Mouse (Mus musculus) neural tube, embryonic 13.5 days (tissue): ENCODE data around the gene Mmadhc. TPM values are rescaled to one million over a fixed set of nuclear protein-coding genes. Genes with fewer than 3 reads are reported as not detected.
A peak's percentile ranks its signal among the peaks of the same experiment; 100 is the strongest.

ENCODE experiments used
- ATAC-seq: fragments of 200-750 bp; cut with Nextera tagmentation; 2 replicates; pipeline ENCODE4 v1.8.0; 2017; ENCODE audit warnings: low read depth, mild to moderate bottlenecking, moderate TSS enrichment, moderate library complexity
- H3K27ac ChIP-seq: fragments of 300-500 bp; sonication (generic); replicated peaks from 2 replicates; pipeline ENCODE4 v1.5.1; 2015; ENCODE audit warnings: moderate library complexity, mild to moderate bottlenecking, inconsistent platforms
- H3K27me3 ChIP-seq: fragments of 300-500 bp; sonication (generic); 2 replicates; pipeline ENCODE4 v1.6.1; 2015; ENCODE audit warnings: mild to moderate bottlenecking, inconsistent platforms
- H3K36me3 ChIP-seq: fragments of 300-500 bp; sonication (generic); 2 replicates; pipeline ENCODE4 v1.6.1; 2015; ENCODE audit warnings: mild to moderate bottlenecking, inconsistent platforms
- H3K4me1 ChIP-seq: fragments of 300-500 bp; sonication (generic); replicated peaks from 2 replicates; pipeline ENCODE4 v1.6.1; 2015; ENCODE audit warnings: inconsistent platforms
- H3K4me2 ChIP-seq: fragments of 300-500 bp; sonication (generic); 2 replicates; pipeline ENCODE4 v1.6.1; 2015; ENCODE audit warnings: inconsistent platforms, mild to moderate bottlenecking, moderate library complexity
- H3K4me3 ChIP-seq: fragments of 300-500 bp; sonication (generic); 2 replicates; pipeline ENCODE4 v1.5.1; 2015; ENCODE audit warnings: mild to moderate bottlenecking, inconsistent platforms
- H3K9ac ChIP-seq: fragments of 300-500 bp; sonication (generic); 2 replicates; pipeline ENCODE4 v1.6.1; 2015; ENCODE audit warnings: moderate library complexity, mild to moderate bottlenecking, inconsistent platforms
- H3K9me3 ChIP-seq: fragments of 300-500 bp; sonication (generic); 2 replicates; pipeline ENCODE4 v1.6.1; 2016; ENCODE audit warnings: inconsistent platforms
- WGBS: fragments of 180-500 bp; shearing (Covaris S2); methylation state at CpG from one replicate; pipeline ENCODE4 v1.1.7; 2015; 5-methylcytosine and 5-hydroxymethylcytosine counted together
- polyA plus RNA-seq: library from polyadenylated mRNA; unstranded; fragments of >200 nt; fragmentation: Nextera tagmentation; extraction: Ambion mirVana; gene quantifications from 2 replicates; pipeline ENCODE4 v1.2.1, GENCODE M21; 2015

Mmadhc gene
- polyA plus RNA-seq, 1 experiment from 2014 or later: 143 TPM

- peak overlapping the region; percentile 10; the same call in 1 of the 2 replicates for H3K9ac ChIP-seq
- H3K27me3 ChIP-seq: no peaks in the 10 kb centered on the region
- no peak for ATAC-seq
- peaks cover 25% of the 10 kb centered on the region for H3K36me3 ChIP-seq
- peaks cover 30% of the 10 kb centered on the region for H3K4me1 ChIP-seq
- H3K4me2 ChIP-seq: peak overlapping the region; percentile 10; the same call in 1 of the 2 replicates
- no peaks in the 10 kb centered on the region for H3K9me3 ChIP-seq
- H3K4me3 ChIP-seq: no peak overlapping the region
- WGBS: 93% methylated on average over 2 of the region's 2 CpGs
- H3K27ac ChIP-seq: no peak overlapping the region
These were observed 2.5 kb downstream of the Mmadhc start for GRCm38 (mm10) chr2:50294084-50294483.

DNA sequence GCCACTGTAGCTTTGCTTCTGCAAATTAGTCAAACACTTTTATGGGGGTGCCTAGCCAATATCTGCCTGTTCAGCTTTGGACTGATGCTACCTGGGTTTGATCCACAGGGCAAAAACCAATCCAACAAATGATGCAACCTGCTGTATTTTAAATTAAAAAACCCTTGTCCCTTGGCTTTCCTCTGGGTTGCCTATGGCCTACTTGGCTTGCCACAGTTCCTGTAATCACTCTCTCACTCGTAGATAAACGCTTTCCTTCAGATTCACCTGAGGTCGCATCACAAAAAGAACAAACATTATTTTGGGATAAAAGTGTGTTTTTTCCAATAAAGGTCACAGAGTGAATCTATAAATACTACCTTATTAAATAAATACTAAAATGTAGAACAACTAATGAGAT is 3.0 kb downstream of the Mmadhc start:
- H3K9ac ChIP-seq: no peak overlapping the region
- H3K4me1 ChIP-seq: peaks cover 30% of the 10 kb centered on the region
- H3K36me3 ChIP-seq: peaks cover 31% of the 10 kb centered on the region
- H3K4me3 ChIP-seq: no peak overlapping the region
- H3K27ac ChIP-seq: no peak overlapping the region
- no peak for ATAC-seq
- 93% methylated on average over 3 of the region's 3 CpGs for WGBS
- H3K9me3 ChIP-seq: no peaks in the 10 kb centered on the region
- no peak overlapping the region for H3K4me2 ChIP-seq
- no peaks in the 10 kb centered on the region for H3K27me3 ChIP-seq

GRCm38 (mm10) chr2:50291901-50292300 is 4.7 kb downstream of the Mmadhc start:
- no peak for ATAC-seq

DNA sequence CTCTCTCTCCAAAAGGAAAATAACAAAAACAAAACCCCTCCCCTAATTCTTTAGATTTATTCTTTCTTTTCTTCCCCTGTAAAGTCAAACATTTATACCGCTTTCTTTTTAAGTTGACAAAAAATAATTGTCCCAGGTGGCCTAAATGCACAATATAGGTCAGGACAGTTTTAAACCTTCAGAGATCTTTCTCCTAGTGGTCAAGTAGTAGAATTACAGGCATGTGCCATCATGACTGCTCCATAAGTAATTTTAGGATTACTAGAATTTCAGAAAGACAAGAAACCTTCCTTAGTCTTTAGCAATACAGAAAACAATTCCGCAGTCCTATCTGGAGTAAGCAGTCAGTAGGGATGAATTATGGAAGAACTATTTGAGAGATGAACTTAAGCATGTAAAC is 5.8 kb downstream of the Mmadhc start:
- Histone ChIP-seq H3K9ac (no peak overlapping the region), H3K9me3 (no peaks in the 10 kb centered on the region), H3K4me2 (no peak overlapping the region), H3K36me3 (peaks cover 55% of the 10 kb centered on the region), H3K27ac (no peak overlapping the region), H3K27me3 (no peaks in the 10 kb centered on the region), H3K4me3 (no peak overlapping the region), H3K4me1 (peaks cover 29% of the 10 kb centered on the region)
- ATAC-seq: no peak
- 94% methylated on average over 2 of the region's 2 CpGs for WGBS

More at GRCm38 (mm10) chr2:50291901-50292300, 4.7 kb downstream of the Mmadhc start:
- Histone ChIP-seq H3K4me2 (no peak overlapping the region), H3K4me1 (peaks cover 30% of the 10 kb centered on the region), H3K27me3 (no peaks in the 10 kb centered on the region), H3K36me3 (peaks cover 46% of the 10 kb centered on the region), H3K9me3 (no peaks in the 10 kb centered on the region), H3K4me3 (no peak overlapping the region), H3K27ac (no peak overlapping the region), H3K9ac (no peak overlapping the region)
- 82% methylated on average over 2 of the region's 2 CpGs for WGBS

DNA sequence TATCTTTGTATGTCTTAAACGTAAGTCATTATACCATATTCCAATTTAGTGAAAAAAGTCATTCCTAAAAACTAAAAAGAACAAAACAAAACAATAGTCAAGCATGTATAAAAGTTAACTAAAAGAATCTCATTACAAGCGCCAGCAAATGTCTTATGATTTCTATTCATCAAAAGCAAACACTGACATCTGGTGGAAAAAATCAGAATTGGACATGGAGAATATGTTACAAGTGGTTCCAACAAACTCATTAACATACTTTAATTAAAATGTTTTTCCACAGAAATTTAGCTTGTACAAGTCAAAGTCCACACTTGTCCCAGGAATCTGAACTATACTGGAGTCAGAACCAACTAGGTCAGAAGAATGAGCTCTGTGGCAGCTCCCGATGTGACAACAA is 11.8 kb downstream of the Mmadhc start:
- 82% methylated on average over 3 of the region's 3 CpGs for WGBS
- Histone ChIP-seq H3K36me3 (peaks cover 68% of the 10 kb centered on the region), H3K4me2 (no peak overlapping the region), H3K27ac (no peak overlapping the region), H3K9me3 (no peaks in the 10 kb centered on the region), H3K4me3 (no peak overlapping the region), H3K9ac (no peak overlapping the region), H3K4me1 (no peaks in the 10 kb centered on the region), H3K27me3 (no peaks in the 10 kb centered on the region)
- no peak for ATAC-seq

DNA sequence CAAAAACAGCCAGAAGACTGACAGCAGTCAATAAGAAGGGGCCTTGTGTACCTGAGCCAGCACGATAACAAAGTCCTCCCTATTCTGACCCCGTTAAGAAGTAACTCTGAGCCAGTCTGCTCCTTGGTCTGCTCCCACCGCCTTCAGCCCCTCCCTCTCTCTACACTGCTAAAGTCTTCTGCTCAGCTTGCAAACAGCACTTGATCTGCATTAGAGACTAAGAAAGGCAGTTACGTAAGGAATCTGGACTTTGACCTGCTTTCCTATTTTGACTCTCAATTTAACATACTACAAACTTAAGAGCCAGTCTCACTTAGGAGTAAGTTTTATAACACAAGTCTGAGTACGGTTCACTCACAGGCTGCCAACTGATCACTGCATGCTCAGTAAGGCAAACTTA is 12.6 kb downstream of the Mmadhc start:
- Histone ChIP-seq H3K36me3 (peaks cover 70% of the 10 kb centered on the region), H3K4me1 (no peaks in the 10 kb centered on the region), H3K27ac (no peak overlapping the region), H3K9ac (no peak overlapping the region), H3K4me3 (no peak overlapping the region), H3K27me3 (no peaks in the 10 kb centered on the region), H3K4me2 (no peak overlapping the region), H3K9me3 (no peaks in the 10 kb centered on the region)
- WGBS: 89% methylated on average over 5 of the region's 5 CpGs
- ATAC-seq: no peak

GRCm38 (mm10) chr2:50276715-50277114 is 19.9 kb downstream of the Mmadhc start:
- peaks cover 34% of the 10 kb centered on the region for H3K36me3 ChIP-seq
- H3K27ac ChIP-seq: no peak overlapping the region
- H3K9ac ChIP-seq: no peak overlapping the region
- no peaks in the 10 kb centered on the region for H3K27me3 ChIP-seq
- WGBS: 68% methylated on average over 10 of the region's 10 CpGs
- no peak overlapping the region for H3K4me3 ChIP-seq
- no peak for ATAC-seq
- H3K9me3 ChIP-seq: no peaks in the 10 kb centered on the region
- H3K4me2 ChIP-seq: no peak overlapping the region
- H3K4me1 ChIP-seq: no peaks in the 10 kb centered on the region

DNA sequence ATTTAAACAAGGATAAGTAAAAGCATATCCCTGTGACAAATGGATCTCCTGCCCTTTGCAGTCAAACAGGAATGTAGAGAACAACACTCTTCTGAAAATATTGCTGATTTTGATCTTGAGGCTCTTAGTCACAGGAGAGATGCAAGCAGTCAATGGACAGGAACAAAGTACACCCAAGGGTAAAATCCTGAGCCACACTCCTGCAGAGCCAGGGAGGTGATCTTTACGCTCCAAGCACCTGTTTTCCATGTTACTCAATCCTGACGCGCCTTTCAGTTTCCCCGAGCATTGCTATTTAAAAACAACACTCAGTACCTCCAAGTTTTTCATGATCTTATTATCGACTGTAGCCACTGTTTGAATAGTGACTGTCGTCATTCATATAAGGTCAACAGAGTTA is 23.2 kb downstream of the Mmadhc start:
- 69% methylated on average over 6 of the region's 6 CpGs for WGBS
- Histone ChIP-seq H3K27ac (no peak overlapping the region), H3K4me1 (no peaks in the 10 kb centered on the region), H3K27me3 (no peaks in the 10 kb centered on the region), H3K4me2 (no peak overlapping the region), H3K4me3 (no peak overlapping the region), H3K9ac (no peak overlapping the region), H3K9me3 (no peaks in the 10 kb centered on the region), H3K36me3 (peaks cover 15% of the 10 kb centered on the region)
- ATAC-seq: no peak

- ATAC-seq: no peak
These were observed 24.4 kb downstream of the Mmadhc start for GRCm38 (mm10) chr2:50272165-50272564.

DNA sequence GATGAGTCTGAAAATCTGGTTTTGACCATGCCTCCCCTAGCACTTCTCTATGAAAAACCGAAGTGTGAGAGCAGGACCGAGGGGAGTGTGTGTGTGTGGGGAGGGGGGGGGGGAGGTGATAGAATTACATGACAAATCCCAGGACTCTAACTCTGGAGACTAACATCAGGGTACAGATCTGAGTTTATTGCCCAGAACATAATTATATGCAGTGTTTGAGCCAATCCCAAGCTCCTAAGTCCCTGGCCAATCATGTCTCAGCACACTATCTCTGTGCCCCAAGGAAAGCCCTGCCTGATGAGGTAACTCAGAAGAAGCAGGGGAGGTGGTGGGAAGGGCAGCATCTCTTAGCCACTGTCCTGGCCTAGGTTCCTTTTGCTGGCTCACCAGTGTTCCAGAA is 28.1 kb downstream of the Mmadhc start:
- H3K9me3 ChIP-seq: no peaks in the 10 kb centered on the region
- 76% methylated on average over 2 of the region's 2 CpGs for WGBS

More at GRCm38 (mm10) chr2:50272165-50272564, 24.4 kb downstream of the Mmadhc start:
- Histone ChIP-seq H3K36me3 (0 out of 2 replicates have a peak, but pooled peaks cover 6% of the 10 kb centered on the region), H3K9ac (no peak overlapping the region), H3K9me3 (no peaks in the 10 kb centered on the region), H3K27me3 (no peaks in the 10 kb centered on the region), H3K4me1 (no peaks in the 10 kb centered on the region), H3K4me2 (no peak overlapping the region), H3K4me3 (no peak overlapping the region), H3K27ac (no peak overlapping the region)
- WGBS: 48% methylated on average over 5 of the region's 5 CpGs

DNA sequence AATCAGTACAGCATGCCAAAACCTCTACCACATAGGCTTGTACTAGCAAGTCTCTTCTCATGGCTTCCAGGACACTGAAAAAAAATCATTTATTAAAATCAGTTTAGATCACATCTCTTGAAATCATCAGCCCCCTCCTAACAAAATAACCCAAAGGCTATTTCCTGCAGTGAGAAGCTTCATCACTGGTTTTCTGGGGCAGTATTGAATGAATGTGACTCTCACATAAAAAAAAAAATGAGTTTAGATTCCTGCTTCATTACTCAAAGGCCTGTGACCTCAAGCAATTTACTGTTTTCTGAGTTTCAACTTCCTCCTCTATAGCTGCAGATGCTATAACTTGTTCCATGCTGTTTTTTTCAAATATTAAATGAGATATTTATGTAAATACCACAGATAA is 29.6 kb downstream of the Mmadhc start:
- H3K4me1 ChIP-seq: no peaks in the 10 kb centered on the region
- H3K4me3 ChIP-seq: no peak overlapping the region
- H3K9ac ChIP-seq: no peak overlapping the region
- H3K4me2 ChIP-seq: no peak overlapping the region
- ATAC-seq: no peak
- H3K9me3 ChIP-seq: no peaks in the 10 kb centered on the region
- H3K36me3 ChIP-seq: no peaks in the 10 kb centered on the region
- no peaks in the 10 kb centered on the region for H3K27me3 ChIP-seq
- H3K27ac ChIP-seq: no peak overlapping the region

More for the DNA sequence above, 28.1 kb downstream of the Mmadhc start:
- ATAC-seq: no peak
- Histone ChIP-seq H3K4me3 (no peak overlapping the region), H3K4me1 (no peaks in the 10 kb centered on the region), H3K9ac (no peak overlapping the region), H3K27me3 (no peaks in the 10 kb centered on the region), H3K4me2 (no peak overlapping the region), H3K27ac (no peak overlapping the region), H3K36me3 (no peaks in the 10 kb centered on the region)

DNA sequence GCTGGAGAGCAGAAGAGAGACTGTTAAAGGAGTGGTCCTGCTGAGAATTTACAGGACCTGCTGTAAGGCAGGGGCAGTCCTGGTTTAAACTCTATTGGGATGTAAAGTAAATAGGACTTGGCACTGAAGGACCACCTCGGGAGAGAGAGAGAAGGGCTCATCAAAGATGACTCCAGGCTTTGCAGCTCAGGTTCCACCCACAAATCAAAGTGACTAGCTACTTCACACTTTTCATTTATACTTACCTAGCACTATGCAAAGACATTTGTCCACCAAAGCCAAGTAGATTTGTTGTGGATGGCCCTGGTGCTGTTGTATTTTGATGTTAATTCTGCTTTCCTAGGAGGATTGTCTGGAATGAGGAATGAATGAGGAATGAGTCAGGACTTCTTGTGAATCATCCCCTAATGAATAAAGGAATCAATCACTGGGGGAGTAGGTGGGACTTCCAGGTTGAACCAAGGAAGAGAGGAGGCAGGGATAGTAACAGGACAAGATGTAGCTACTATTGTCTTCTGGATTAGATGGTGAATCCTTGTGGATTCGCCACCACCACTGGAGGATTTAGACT is 31.3 kb downstream of the Mmadhc start:
- no peak for ATAC-seq
- WGBS: 29% methylated on average over 2 of the region's 2 CpGs
- Histone ChIP-seq H3K27me3 (no peaks in the 10 kb centered on the region), H3K27ac (no peak overlapping the region), H3K9me3 (no peaks in the 10 kb centered on the region), H3K36me3 (no peaks in the 10 kb centered on the region), H3K4me3 (no peak overlapping the region), H3K4me2 (no peak overlapping the region), H3K4me1 (no peaks in the 10 kb centered on the region), H3K9ac (no peak overlapping the region)

DNA sequence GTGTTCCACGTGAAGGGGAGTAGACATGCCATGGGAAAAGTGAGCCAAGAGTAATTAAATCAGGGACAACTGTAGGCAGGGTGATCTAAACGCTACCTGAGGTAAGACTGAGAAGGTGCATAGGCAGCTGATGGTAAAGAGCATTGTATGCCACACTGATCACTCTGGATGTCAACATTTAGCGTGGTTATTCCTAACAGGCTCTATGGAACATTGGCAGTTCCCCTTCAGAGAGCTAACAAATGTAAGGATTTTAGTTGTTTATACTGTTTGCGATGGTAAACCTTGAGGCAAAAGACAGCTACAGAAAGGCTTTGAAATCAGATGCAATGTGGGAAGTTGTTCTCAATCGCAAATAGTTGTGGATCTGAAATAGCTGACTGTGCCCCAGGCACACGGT is 32.5 kb downstream of the Mmadhc start:
- Histone ChIP-seq H3K4me1 (no peaks in the 10 kb centered on the region), H3K27ac (no peak overlapping the region), H3K9me3 (no peaks in the 10 kb centered on the region), H3K27me3 (no peaks in the 10 kb centered on the region), H3K9ac (no peak overlapping the region), H3K4me3 (no peak overlapping the region), H3K36me3 (no peaks in the 10 kb centered on the region), H3K4me2 (no peak overlapping the region)
- ATAC-seq: no peak
- 85% methylated on average over 6 of the region's 6 CpGs for WGBS
